In the genomic region with DNA sequence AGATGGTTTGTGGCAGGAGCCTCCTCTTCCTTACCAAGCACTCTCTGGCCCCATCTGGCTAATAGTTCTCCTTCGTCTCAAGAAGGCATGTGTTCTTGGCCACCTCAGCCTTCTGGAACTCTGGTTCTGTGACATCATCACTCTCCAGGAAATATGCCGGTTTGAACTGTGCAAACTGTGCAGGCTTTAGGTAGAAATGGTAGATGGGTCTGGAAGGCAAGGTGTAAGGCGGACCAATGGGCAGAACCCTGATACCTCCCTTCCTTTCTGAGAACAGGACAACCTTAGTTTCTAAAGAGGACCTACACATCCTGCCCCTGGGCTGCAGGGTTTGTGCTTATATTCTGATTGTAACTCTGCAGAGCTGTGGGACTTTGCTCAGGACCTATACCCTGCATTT, we compare ENCODE assay signal across 22 mouse cellular contexts. TPM values are rescaled to one million over a fixed set of nuclear protein-coding genes. Genes with fewer than 3 reads are reported as not detected.
A peak's percentile ranks its signal among the peaks of the same experiment; 100 is the strongest.
DNase-seq lines count a peak whose midpoint lies in the region; ATAC-seq and TF ChIP-seq lines count a peak whose summit lies in the region.
"Had no signal": no experiment of that assay in that cellular context is flagged by ENCODE, and none has a peak within 500 bp of the region (broad histone marks: within the 10 kb centered on the region; RNA-seq: fewer than 3 reads in every experiment).

Lyzl6 (minus strand) TSS at position 101 of the 400 bp plus-strand sequence.

- no peaks in the 10 kb centered on the region for H3K79me2 ChIP-seq in heart, adult 2 months (replicated peaks; ENCODE audit: control insufficient read depth, insufficient read depth, low read length)

- no peak for ATAC-seq in heart, embryonic 13.5 days (ENCODE audit: extremely low read depth, insufficient number of reproducible peaks, low FRiP score, low TSS enrichment)
- no peak for ATAC-seq in embryonic facial prominence, embryonic 13.5 days (ENCODE audit: insufficient number of reproducible peaks, insufficient read depth, low FRiP score, low TSS enrichment, low read depth)
- ATAC-seq in hindbrain, embryonic 14.5 days (ENCODE audit: low FRiP score): no peak
- ATAC-seq in midbrain, embryonic 16.5 days: no peak
- ATAC-seq: CD4-positive, CD25-positive, alpha-beta regulatory T cell, adult 4 months; intestine, embryonic 15.5 days had no signal

- no peaks in the 10 kb centered on the region for H3K9me3 ChIP-seq in heart, embryonic 13.5 days
- H3K9me3 ChIP-seq in embryonic facial prominence, embryonic 13.5 days: no peaks in the 10 kb centered on the region
- no peaks in the 10 kb centered on the region for H3K9me3 ChIP-seq in hindbrain, embryonic 14.5 days (ENCODE audit: control insufficient read depth, low read length)
- no peaks in the 10 kb centered on the region for H3K9me3 ChIP-seq in midbrain, embryonic 16.5 days (replicated peaks; ENCODE audit: control insufficient read depth, low read length, poor library complexity, severe bottlenecking)
- H3K9me3 ChIP-seq: intestine, embryonic 15.5 days; liver, embryonic 13.5 days; neural tube, embryonic 12.5 days had no signal

- H3K4me2 ChIP-seq in heart, embryonic 13.5 days: peak within 1 kb of the TSS; percentile 24; the same call in 1 of the 2 replicates
- H3K4me2 ChIP-seq in embryonic facial prominence, embryonic 13.5 days: peak within 1 kb of the TSS; percentile 28; the same call in 1 of the 2 replicates
- 0 out of 2 replicates have a peak within 1 kb of the TSS, but pooled peaks have one; percentile 9 for H3K4me2 ChIP-seq in hindbrain, embryonic 14.5 days (replicated peaks)
- H3K4me2 ChIP-seq in midbrain, embryonic 16.5 days (ENCODE audit: low read length): peak within 1 kb of the TSS; percentile 14; the same call in 1 of the 2 replicates
- H3K4me2 ChIP-seq: intestine, embryonic 15.5 days; liver, embryonic 13.5 days; neural tube, embryonic 12.5 days had no signal

- WGBS in heart, embryonic 13.5 days: 63% methylated on average over 3 of the region's 3 CpGs
- WGBS in heart, adult 2 months: 55% methylated on average over 3 of the region's 3 CpGs
- 76% methylated on average over 3 of the region's 3 CpGs for WGBS in embryonic facial prominence, embryonic 13.5 days
- 90% methylated on average over 3 of the region's 3 CpGs for WGBS in hindbrain, embryonic 14.5 days
- 84% methylated on average over 3 of the region's 3 CpGs for WGBS in midbrain, embryonic 16.5 days

- no peak for TF ChIP-seq POLR2A in heart, adult 2 months (IDR thresholded peaks at IDR 0.05; ENCODE audit: insufficient read depth, low read depth, low read length)

- no peak within 1 kb of the TSS for H3K4me3 ChIP-seq in heart, embryonic 13.5 days
- no peak within 1 kb of the TSS for H3K4me3 ChIP-seq in heart, adult 2 months
- H3K4me3 ChIP-seq in embryonic facial prominence, embryonic 13.5 days: no peak within 1 kb of the TSS
- no peak within 1 kb of the TSS for H3K4me3 ChIP-seq in hindbrain, embryonic 14.5 days (replicated peaks; ENCODE audit: low read length)
- no peak within 1 kb of the TSS for H3K4me3 ChIP-seq in midbrain, embryonic 16.5 days (ENCODE audit: low read depth, low read length)
- H3K4me3 ChIP-seq in left cerebral cortex, adult 2 months: no peak within 1 kb of the TSS
- H3K4me3 ChIP-seq: intestine, embryonic 15.5 days; liver, embryonic 13.5 days; megakaryocyte, embryonic 14.5 days; neural tube, embryonic 12.5 days had no signal

- intact Hi-C loops in heart, adult 2 months (cut with DNase I): loop anchor here (1.0 kb wide), 3 partner anchors 37 to 273 kb away; no protein-coding TSS in a partner anchor
- intact Hi-C loops in left cerebral cortex, adult 2 months (cut with DNase I): loop anchor here (1.0 to 5.0 kb wide), 3 partner anchors 37 to 274 kb away; no protein-coding TSS in a partner anchor

- no peaks in the 10 kb centered on the region for H3K4me1 ChIP-seq in heart, embryonic 13.5 days
- H3K4me1 ChIP-seq in heart, adult 2 months (ENCODE audit: control insufficient read depth, insufficient read depth, low read length): no peaks in the 10 kb centered on the region
- no peaks in the 10 kb centered on the region for H3K4me1 ChIP-seq in embryonic facial prominence, embryonic 13.5 days
- H3K4me1 ChIP-seq in hindbrain, embryonic 14.5 days (replicated peaks; ENCODE audit: control insufficient read depth, insufficient read depth, low read length): no peaks in the 10 kb centered on the region
- no peaks in the 10 kb centered on the region; the same call in 1 of the 2 replicates for H3K4me1 ChIP-seq in midbrain, embryonic 16.5 days (ENCODE audit: control insufficient read depth, insufficient read depth, low read length)
- H3K4me1 ChIP-seq: intestine, embryonic 15.5 days; liver, embryonic 13.5 days; neural tube, embryonic 12.5 days had no signal

- no peak for DNase-seq in heart, adult 2 months
- no peak for DNase-seq in hindbrain, embryonic 14.5 days (ENCODE audit: low spot score)
- DNase-seq in layer of hippocampus, postnatal 25 days (ENCODE audit: extremely low spot score in 1 of 2, low spot score in 1 of 2): no peak
- DNase-seq in ovary, postnatal 36 days (ENCODE audit: low spot score): no peak
- DNase-seq in left cerebral cortex, adult 2 months (ENCODE audit: extremely low spot score in 1 of 2, low spot score in 2 of 2): no peak

- H3K9ac ChIP-seq in heart, embryonic 13.5 days: no peak within 1 kb of the TSS
- no peak within 1 kb of the TSS for H3K9ac ChIP-seq in heart, adult 2 months (ENCODE audit: low read depth, low read length)
- H3K9ac ChIP-seq in embryonic facial prominence, embryonic 13.5 days: no peak within 1 kb of the TSS
- no peak within 1 kb of the TSS for H3K9ac ChIP-seq in hindbrain, embryonic 14.5 days
- H3K9ac ChIP-seq in midbrain, embryonic 16.5 days (ENCODE audit: low read depth, low read length): no peak within 1 kb of the TSS
- H3K9ac ChIP-seq: intestine, embryonic 15.5 days; liver, embryonic 13.5 days; neural tube, embryonic 12.5 days had no signal

- no peak within 1 kb of the TSS for H3K27ac ChIP-seq in heart, embryonic 13.5 days (replicated peaks)
- no peak within 1 kb of the TSS for H3K27ac ChIP-seq in heart, adult 2 months
- H3K27ac ChIP-seq in embryonic facial prominence, embryonic 13.5 days: no peak within 1 kb of the TSS
- H3K27ac ChIP-seq in hindbrain, embryonic 14.5 days: no peak within 1 kb of the TSS
- H3K27ac ChIP-seq in midbrain, embryonic 16.5 days (ENCODE audit: low read length): no peak within 1 kb of the TSS
- no peak within 1 kb of the TSS for H3K27ac ChIP-seq in left cerebral cortex, adult 2 months
- H3K27ac ChIP-seq: intestine, embryonic 15.5 days; kidney, postnatal 0 days; liver, embryonic 13.5 days; neural tube, embryonic 12.5 days had no signal

- peaks cover 62% of the 10 kb centered on the region for H3K27me3 ChIP-seq in heart, embryonic 13.5 days (replicated peaks)
- no peaks in the 10 kb centered on the region; the same call in 1 of the 2 replicates for H3K27me3 ChIP-seq in heart, adult 2 months (ENCODE audit: control insufficient read depth, insufficient read depth, low read length)
- H3K27me3 ChIP-seq in embryonic facial prominence, embryonic 13.5 days: peaks cover 34% of the 10 kb centered on the region
- peaks cover 6% of the 10 kb centered on the region; the same call in 1 of the 2 replicates for H3K27me3 ChIP-seq in hindbrain, embryonic 14.5 days (ENCODE audit: control insufficient read depth, insufficient read depth, low read length)
- H3K27me3 ChIP-seq in midbrain, embryonic 16.5 days (ENCODE audit: control insufficient read depth, insufficient read depth, low read depth, low read length): peaks cover 3% of the 10 kb centered on the region

- no peak for TF ChIP-seq EP300 in heart, adult 2 months (IDR thresholded peaks at IDR 0.05; ENCODE audit: insufficient read depth, low read depth, low read length)

- no peaks in the 10 kb centered on the region for H3K36me3 ChIP-seq in heart, embryonic 13.5 days
- H3K36me3 ChIP-seq in heart, adult 2 months (ENCODE audit: control insufficient read depth, insufficient read depth, low read length): no peaks in the 10 kb centered on the region
- H3K36me3 ChIP-seq in embryonic facial prominence, embryonic 13.5 days: no peaks in the 10 kb centered on the region
- H3K36me3 ChIP-seq in hindbrain, embryonic 14.5 days (replicated peaks; ENCODE audit: control insufficient read depth, insufficient read depth): no peaks in the 10 kb centered on the region
- no peaks in the 10 kb centered on the region for H3K36me3 ChIP-seq in midbrain, embryonic 16.5 days (ENCODE audit: control insufficient read depth, insufficient read depth, low read length)
- H3K36me3 ChIP-seq: intestine, embryonic 15.5 days; liver, embryonic 13.5 days; neural tube, embryonic 12.5 days had no signal

- no peak for TF ChIP-seq CTCF in heart, adult 2 months (IDR thresholded peaks at IDR 0.05)
- TF ChIP-seq CTCF in left cerebral cortex, adult 2 months (IDR thresholded peaks at IDR 0.05): no peak

RNA-seq across cellular contexts. Expression of gene Lyzl6, which starts in this region (rescaled TPM):
- not detected in 2 replicates for polyA plus RNA-seq in heart, embryonic 13.5 days (2015; fragmentation: Nextera tagmentation; extraction: Ambion mirVana)
- total RNA-seq in heart, adult 2 months (2021): not detected
- polyA plus RNA-seq in heart, adult 2 months (2012; rRNA removed): not detected in 2 replicates
- not detected in 2 replicates for polyA plus RNA-seq in embryonic facial prominence, embryonic 13.5 days (2015; fragmentation: Nextera tagmentation; extraction: Ambion mirVana)
- not detected in 2 replicates for polyA plus RNA-seq in hindbrain, embryonic 14.5 days (2014; fragmentation: Nextera tagmentation; extraction: Ambion mirVana)
- not detected in 2 replicates for polyA plus RNA-seq in midbrain, embryonic 16.5 days (2015; fragmentation: Nextera tagmentation; extraction: Ambion mirVana)
- total RNA-seq in layer of hippocampus, postnatal 25 days (2021): not detected
- total RNA-seq in left cerebral cortex, adult 2 months (2021): not detected
- total RNA-seq: adrenal gland, postnatal 14 days; gastrocnemius, postnatal 4 days; left cerebral cortex, postnatal 36 days had no signal
- polyA plus RNA-seq: CD4-positive, CD25-positive, alpha-beta regulatory T cell, adult 4 months; cerebellum, adult 2 months; cortical plate, adult 2 months; frontal cortex, adult 2 months; heart, postnatal 0 days; intestine, embryonic 15.5 days; kidney, postnatal 0 days; liver, embryonic 13.5 days; lung, embryonic 16.5 days; neural tube, embryonic 12.5 days had no signal
